Mouse (Mus musculus): ENCODE results near the gene Ctdsp2. TPM values are rescaled to one million over a fixed set of nuclear protein-coding genes. Genes with fewer than 3 reads are reported as not detected.

The Ctdsp2 gene
- total and polyA plus RNA-seq, 2 experiments from 2014 or later = 11.2 to 50.1 TPM

GRCm38 (mm10) chr10:127016488-127016887 is 38.0 kb downstream of the Ctdsp2 start:
- no peak overlapping the region for H3K4me3 ChIP-seq (ENCODE audit: low read depth, low read length)
- TF ChIP-seq CTCF (IDR thresholded peaks at IDR 0.05) = peak; percentile 38
- H3K27me3 ChIP-seq (ENCODE audit: insufficient read depth, low read length) = no peaks in the 10 kb centered on the region
- WGBS = 58% methylated on average over 5 of the region's 5 CpGs
- no peaks in the 10 kb centered on the region for H3K9me3 ChIP-seq (ENCODE audit: low read length)
- no peak for DNase-seq (ENCODE audit: low spot score)
- H3K4me2 ChIP-seq (ENCODE audit: low read depth, low read length, poor library complexity, severe bottlenecking) = no peak overlapping the region
- H3K9ac ChIP-seq (replicated peaks; ENCODE audit: low read length, poor library complexity, severe bottlenecking) = no peak overlapping the region
- no peaks in the 10 kb centered on the region for H3K36me3 ChIP-seq (ENCODE audit: insufficient read depth, low read length)
- no peak for ATAC-seq (ENCODE audit: low FRiP score)
- H3K4me1 ChIP-seq (ENCODE audit: insufficient read depth, low read length) = no peaks in the 10 kb centered on the region
- H3K27ac ChIP-seq (ENCODE audit: low read depth, low read length) = no peak overlapping the region

GRCm38 (mm10) chr10:127017071-127017470 is 38.6 kb downstream of the Ctdsp2 start:
- H3K9ac ChIP-seq (replicated peaks; ENCODE audit: low read length, poor library complexity, severe bottlenecking) = no peak overlapping the region
- no peak for DNase-seq (ENCODE audit: low spot score)
- no peak for ATAC-seq (ENCODE audit: low FRiP score)
- no peak overlapping the region for H3K27ac ChIP-seq (ENCODE audit: low read depth, low read length)
- H3K4me1 ChIP-seq (ENCODE audit: insufficient read depth, low read length) = no peaks in the 10 kb centered on the region
- H3K4me2 ChIP-seq (ENCODE audit: low read depth, low read length, poor library complexity, severe bottlenecking) = no peak overlapping the region
- WGBS = 13% methylated on average over 2 of the region's 2 CpGs
- no peak for TF ChIP-seq CTCF (IDR thresholded peaks at IDR 0.05)
- no peaks in the 10 kb centered on the region for H3K27me3 ChIP-seq (ENCODE audit: insufficient read depth, low read length)
- H3K4me3 ChIP-seq (ENCODE audit: low read depth, low read length) = no peak overlapping the region
- no peaks in the 10 kb centered on the region for H3K9me3 ChIP-seq (ENCODE audit: low read length)
- no peaks in the 10 kb centered on the region for H3K36me3 ChIP-seq (ENCODE audit: insufficient read depth, low read length)

- no peak for TF ChIP-seq CTCF (IDR thresholded peaks at IDR 0.05)
- ATAC-seq (ENCODE audit: low FRiP score) (no peak), DNase-seq (ENCODE audit: low spot score) (no peak)
- H3K4me1 ChIP-seq (ENCODE audit: insufficient read depth, low read length) = no peaks in the 10 kb centered on the region
- 78% methylated on average over 16 of the region's 16 CpGs for WGBS
- H3K4me3 ChIP-seq (ENCODE audit: low read depth, low read length) = no peak overlapping the region
- no peak overlapping the region for H3K4me2 ChIP-seq (ENCODE audit: low read depth, low read length, poor library complexity, severe bottlenecking)
- no peaks in the 10 kb centered on the region for H3K27me3 ChIP-seq (ENCODE audit: insufficient read depth, low read length)
- H3K9me3 ChIP-seq (ENCODE audit: low read length) = no peaks in the 10 kb centered on the region
- no peak overlapping the region for H3K27ac ChIP-seq (ENCODE audit: low read depth, low read length)
- no peak overlapping the region for H3K9ac ChIP-seq (replicated peaks; ENCODE audit: low read length, poor library complexity, severe bottlenecking)
- H3K36me3 ChIP-seq (ENCODE audit: insufficient read depth, low read length) = peaks cover 11% of the 10 kb centered on the region
These were observed 39.9 kb downstream of the Ctdsp2 start for GRCm38 (mm10) chr10:127018422-127018821.

- TF ChIP-seq CTCF (IDR thresholded peaks at IDR 0.05) = peak; percentile 97
These were observed 52.1 kb downstream of the Ctdsp2 start, which contains the start of gene Tsfm for GRCm38 (mm10) chr10:127030336-127031296. Tsfm (minus strand) TSS chr10:127030840.

GRCm38 (mm10) chr10:127033301-127033741 is 54.8 kb downstream of the Ctdsp2 start:
- TF ChIP-seq CTCF (IDR thresholded peaks at IDR 0.05) = no peak
- H3K27ac ChIP-seq (ENCODE audit: low read depth, low read length) = no peak overlapping the region
- no peaks in the 10 kb centered on the region for H3K27me3 ChIP-seq (ENCODE audit: insufficient read depth, low read length)
- DNase-seq (ENCODE audit: low spot score) (no peak), ATAC-seq (ENCODE audit: low FRiP score) (no peak)
- no peak overlapping the region for H3K9ac ChIP-seq (replicated peaks; ENCODE audit: low read length, poor library complexity, severe bottlenecking)
- H3K4me3 ChIP-seq (ENCODE audit: low read depth, low read length) = no peak overlapping the region
- no peaks in the 10 kb centered on the region for H3K4me1 ChIP-seq (ENCODE audit: insufficient read depth, low read length)
- H3K9me3 ChIP-seq (ENCODE audit: low read length) = no peaks in the 10 kb centered on the region
- WGBS = 77% methylated on average over 8 of the region's 8 CpGs
- H3K4me2 ChIP-seq (ENCODE audit: low read depth, low read length, poor library complexity, severe bottlenecking) = no peak overlapping the region
- H3K36me3 ChIP-seq (ENCODE audit: insufficient read depth, low read length) = peaks cover 3% of the 10 kb centered on the region; the same call in 1 of the 2 replicates

More at GRCm38 (mm10) chr10:127030336-127031296, 52.1 kb downstream of the Ctdsp2 start, which contains the start of gene Tsfm:
- ATAC-seq (ENCODE audit: low FRiP score) (peak; percentile 78), DNase-seq (ENCODE audit: low spot score) (peak; percentile 94)
- 6% methylated on average over 55 of the region's 56 CpGs for WGBS
- peak within 1 kb of the TSS; percentile 73 for H3K27ac ChIP-seq (ENCODE audit: low read depth, low read length)
- no peaks in the 10 kb centered on the region for H3K9me3 ChIP-seq (ENCODE audit: low read length)
- H3K27me3 ChIP-seq (ENCODE audit: insufficient read depth, low read length) = no peaks in the 10 kb centered on the region
- peak within 1 kb of the TSS; percentile 85 for H3K4me2 ChIP-seq (ENCODE audit: low read depth, low read length, poor library complexity, severe bottlenecking)
- H3K36me3 ChIP-seq (ENCODE audit: insufficient read depth, low read length) = peaks cover 16% of the 10 kb centered on the region
- peak within 1 kb of the TSS; percentile 83 for H3K4me3 ChIP-seq (ENCODE audit: low read depth, low read length)
- no peaks in the 10 kb centered on the region for H3K4me1 ChIP-seq (ENCODE audit: insufficient read depth, low read length)
- H3K9ac ChIP-seq (replicated peaks; ENCODE audit: low read length, poor library complexity, severe bottlenecking) = peak within 1 kb of the TSS; percentile 92

GRCm38 (mm10) chr10:127036273-127036672 is 57.8 kb downstream of the Ctdsp2 start:
- H3K27me3 ChIP-seq (ENCODE audit: insufficient read depth, low read length) = 0 out of 2 replicates have a peak, but pooled peaks cover 4% of the 10 kb centered on the region
- H3K4me2 ChIP-seq (ENCODE audit: low read depth, low read length, poor library complexity, severe bottlenecking) = no peak overlapping the region
- H3K4me3 ChIP-seq (ENCODE audit: low read depth, low read length) = no peak overlapping the region
- H3K9me3 ChIP-seq (ENCODE audit: low read length) = no peaks in the 10 kb centered on the region
- no peak overlapping the region for H3K27ac ChIP-seq (ENCODE audit: low read depth, low read length)
- H3K4me1 ChIP-seq (ENCODE audit: insufficient read depth, low read length) = no peaks in the 10 kb centered on the region; the same call in 1 of the 2 replicates
- no peak for TF ChIP-seq CTCF (IDR thresholded peaks at IDR 0.05)
- WGBS = 78% methylated on average over 12 of the region's 12 CpGs
- ATAC-seq (ENCODE audit: low FRiP score) = no peak
- no peaks in the 10 kb centered on the region for H3K36me3 ChIP-seq (ENCODE audit: insufficient read depth, low read length)
- no peak overlapping the region for H3K9ac ChIP-seq (replicated peaks; ENCODE audit: low read length, poor library complexity, severe bottlenecking)
- DNase-seq (ENCODE audit: low spot score) = no peak

Data from midbrain, postnatal 0 days (tissue).